Mouse (Mus musculus): ENCODE measurements around the gene Kpna3.
"Not testable (repeated sequence)": the region's sequence is repeated elsewhere in the genome, so short reads cannot be mapped to it uniquely, and the experiment has no call there.

The Kpna3 gene

GRCm38 (mm10) chr14:61394745-61395144 is 44.9 kb downstream of the Kpna3 start:
- DNase-seq (ENCODE audit: low spot score in 2 of 2), result no peak

DNA sequence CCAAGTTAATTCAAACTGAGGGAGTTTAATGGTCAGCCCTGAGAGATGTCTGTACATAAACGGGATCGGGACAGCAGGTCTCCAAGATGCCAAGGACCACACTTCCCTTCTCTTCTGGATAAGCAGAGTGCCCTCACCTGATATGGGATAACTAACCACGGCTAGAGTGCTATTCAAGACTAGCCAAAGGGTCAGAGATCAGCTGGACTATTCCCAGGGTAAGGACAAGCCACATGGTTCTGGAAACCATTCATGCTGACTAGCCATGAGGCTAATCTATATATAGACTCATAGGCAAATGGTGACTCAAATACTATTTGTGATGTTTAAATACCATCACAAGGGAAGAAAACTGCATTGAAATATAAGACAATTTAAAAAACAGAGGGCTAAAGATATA is 49.1 kb downstream of the Kpna3 start:
- DNase-seq (ENCODE audit: low spot score in 2 of 2), result no peak

DNA sequence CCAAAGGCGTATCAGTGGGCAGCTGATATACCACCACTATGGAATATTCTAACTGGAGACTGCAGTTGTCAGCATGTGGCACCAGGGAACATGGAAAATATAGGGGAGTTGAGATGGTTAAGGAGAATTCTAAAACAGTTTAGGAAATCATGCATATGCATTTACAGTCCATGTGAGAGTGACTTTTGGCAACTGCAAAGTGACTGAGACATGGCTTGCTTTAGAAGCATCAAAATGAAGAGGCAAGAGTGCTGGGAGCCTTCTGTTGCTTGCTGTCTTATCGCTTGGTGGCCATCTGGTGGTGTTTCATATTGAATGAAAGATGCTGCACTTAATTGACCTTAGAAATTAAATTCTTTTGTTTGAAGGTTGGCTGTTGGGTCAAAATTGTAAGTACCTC is 72.4 kb downstream of the Kpna3 start:
- DNase-seq (ENCODE audit: low spot score in 2 of 2), result no peak

DNA sequence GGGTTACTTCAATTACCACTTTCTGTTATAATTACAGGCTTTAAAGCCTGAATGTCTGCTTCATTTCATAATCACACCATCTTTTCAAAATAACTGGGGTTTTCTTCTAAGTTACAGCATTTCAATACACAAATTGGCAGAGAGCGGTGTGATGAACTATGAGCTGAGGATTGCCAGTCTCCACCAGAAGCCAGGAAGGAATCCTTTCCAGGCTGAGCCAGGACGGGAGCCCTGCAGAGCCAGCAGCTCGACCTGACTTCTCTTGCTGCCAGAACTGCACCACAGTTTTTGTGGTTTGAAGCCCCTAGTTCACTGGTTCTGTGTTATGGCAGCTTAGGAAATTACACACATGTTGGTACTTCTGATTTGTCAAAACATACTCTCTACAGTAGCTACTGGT is 75.0 kb downstream of the Kpna3 start:
- no peak for DNase-seq (ENCODE audit: low spot score in 2 of 2)

DNA sequence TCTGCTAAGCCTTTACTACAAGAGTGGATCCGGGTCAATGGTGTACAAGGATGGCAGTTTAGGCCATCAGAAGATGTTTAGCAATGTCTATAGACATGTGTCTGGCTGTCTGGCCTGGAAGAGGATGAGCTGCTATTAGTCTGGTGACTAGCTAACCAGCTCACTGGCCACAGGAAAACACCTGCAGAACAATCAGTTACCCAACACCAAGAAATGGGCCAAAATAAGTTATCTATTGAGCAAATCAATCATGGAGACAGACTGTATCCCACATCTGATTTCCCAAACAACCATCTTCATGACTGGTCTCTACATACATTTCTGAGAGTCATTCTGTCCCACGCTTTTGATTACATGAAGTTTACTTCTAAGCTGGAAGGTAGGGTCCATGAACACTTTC is 75.9 kb downstream of the Kpna3 start:
- no peak for DNase-seq (ENCODE audit: low spot score in 2 of 2)

DNA sequence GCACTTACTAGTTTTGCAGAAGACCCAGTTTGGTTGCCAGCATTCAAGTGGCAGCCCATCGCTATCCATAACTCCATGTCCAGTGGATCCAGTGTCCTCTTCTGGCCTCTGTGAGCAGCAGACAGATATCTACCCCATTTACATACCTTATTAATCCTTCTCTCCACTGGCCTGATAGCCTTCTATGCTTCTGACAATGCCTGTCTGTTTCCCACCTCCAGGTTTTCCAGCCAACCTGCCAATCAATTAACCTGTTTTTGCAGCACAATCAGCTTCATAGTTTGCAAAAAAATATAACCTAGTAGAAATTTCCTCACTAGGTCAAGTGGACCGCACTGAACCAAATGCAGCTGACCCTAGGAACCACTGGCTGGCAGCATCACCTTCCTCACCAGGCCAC is 77.4 kb downstream of the Kpna3 start:
- no peak for DNase-seq (ENCODE audit: low spot score in 2 of 2)

DNA sequence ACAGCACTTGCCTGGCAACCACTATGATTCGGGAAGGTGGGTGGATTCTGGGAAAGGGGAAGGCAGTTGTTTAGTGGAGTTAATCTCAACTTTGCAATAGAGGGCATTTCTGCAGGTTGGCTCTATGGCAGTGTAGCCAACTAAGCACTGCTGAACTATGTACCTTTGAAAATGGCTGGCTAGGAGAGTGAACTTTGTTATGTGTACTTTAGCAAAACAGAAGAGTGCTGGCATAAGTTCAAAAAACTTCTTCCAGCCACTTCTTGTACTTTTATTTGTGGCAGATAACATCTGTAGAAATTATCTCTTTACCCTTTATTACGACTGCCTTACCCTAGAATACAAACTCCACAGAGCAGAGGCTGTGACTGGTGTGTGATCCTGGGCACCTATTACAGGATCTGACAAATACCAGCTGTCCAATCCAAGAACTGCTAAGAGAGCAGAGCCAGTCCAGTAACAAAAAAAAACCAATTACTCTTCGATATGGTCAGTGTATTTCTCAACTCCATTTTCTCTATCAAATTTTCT is 78.6 kb downstream of the Kpna3 start:
- no peak for DNase-seq (ENCODE audit: low spot score in 2 of 2)

DNA sequence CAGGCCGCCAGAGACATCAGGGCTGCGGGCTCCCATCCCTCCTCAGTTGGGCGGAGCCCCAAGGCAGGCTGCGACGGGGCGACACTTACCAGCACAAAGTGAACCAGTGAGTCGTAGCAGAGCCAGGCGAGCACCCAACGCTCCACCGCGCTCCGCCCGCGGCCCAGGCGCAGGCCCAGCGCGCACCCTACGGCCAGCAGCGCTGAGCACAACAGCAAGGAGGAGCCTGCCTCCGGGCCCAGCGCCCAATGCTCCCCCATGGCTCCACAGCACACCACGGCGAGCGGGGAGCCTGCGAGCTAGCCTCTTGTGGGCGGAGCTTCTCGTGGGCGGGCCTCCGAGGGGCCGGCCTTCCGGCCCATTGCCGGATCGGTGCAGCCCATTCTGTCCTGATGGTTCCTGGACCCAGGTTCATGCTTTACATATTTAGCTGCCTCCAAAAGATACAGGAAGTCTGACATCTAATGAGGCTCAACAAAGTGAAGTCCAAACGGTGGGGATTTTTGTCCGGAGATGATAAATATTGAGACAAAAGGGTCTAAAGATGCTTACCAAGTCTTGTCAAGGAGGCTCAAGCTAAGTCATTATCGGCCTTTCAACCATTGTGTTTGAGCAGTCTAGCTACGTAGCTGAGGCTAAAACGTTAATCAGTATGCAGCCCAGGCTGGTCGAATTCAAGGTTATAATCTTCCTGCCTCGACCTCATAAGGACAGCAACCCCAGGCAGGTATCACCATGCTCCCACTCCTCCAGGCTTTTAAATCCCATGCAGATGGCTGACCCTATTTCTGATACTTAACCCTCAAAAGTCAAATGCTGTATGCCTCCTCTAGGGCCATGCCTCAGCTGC is 79.3 kb downstream of the Kpna3 start, which contains the start of gene Ebpl:
TSS of gene Ebpl (minus strand) at position 309 of the 850 bp plus-strand sequence.
- peak; percentile 74 to 81 for DNase-seq (ENCODE audit: low spot score in 2 of 2)

DNA sequence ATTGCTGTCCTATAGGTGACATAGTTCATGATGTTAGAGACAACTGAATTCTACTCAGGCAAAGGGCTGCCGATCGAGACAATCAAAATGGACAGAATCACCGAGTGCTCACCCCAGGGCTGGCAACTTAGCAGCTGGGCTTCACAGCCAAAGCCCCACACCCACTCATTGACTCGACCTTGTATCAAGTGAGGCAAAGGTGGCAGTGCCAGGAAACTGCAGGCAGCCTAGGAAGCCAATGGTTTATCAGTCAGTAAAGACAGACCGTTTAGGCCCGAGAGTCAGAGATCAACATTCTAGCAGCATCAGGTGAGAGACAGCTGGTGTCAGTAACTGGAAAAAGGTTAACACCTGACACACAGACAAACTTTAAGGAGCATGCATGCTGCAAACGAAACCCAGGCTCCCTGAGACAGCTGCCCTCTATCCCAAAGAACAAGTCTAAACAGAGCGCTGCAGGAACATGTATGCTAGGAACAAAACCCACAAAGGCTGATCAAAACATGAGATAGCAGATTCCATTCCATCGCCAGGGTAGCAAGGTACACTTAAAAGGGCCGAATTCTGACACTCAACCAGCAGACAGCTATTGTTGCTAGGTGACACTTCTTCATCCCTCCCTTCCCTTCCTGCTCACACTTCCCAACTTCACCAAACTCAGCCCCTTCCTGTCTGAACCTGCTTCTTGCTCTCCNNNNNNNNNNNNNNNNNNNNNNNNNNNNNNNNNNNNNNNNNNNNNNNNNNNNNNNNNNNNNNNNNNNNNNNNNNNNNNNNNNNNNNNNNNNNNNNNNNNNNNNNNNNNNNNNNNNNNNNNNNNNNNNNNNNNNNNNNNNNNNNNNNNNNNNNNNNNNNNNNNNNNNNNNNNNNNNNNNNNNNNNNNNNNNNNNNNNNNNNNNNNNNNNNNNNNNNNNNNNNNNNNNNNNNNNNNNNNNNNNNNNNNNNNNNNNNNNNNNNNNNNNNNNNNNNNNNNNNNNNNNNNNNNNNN is 85.1 kb downstream of the Kpna3 start:
- no peak for DNase-seq (ENCODE audit: low spot score in 2 of 2)

GRCm38 (mm10) chr14:61350808-61351207 is 88.9 kb downstream of the Kpna3 start:
- DNase-seq (ENCODE audit: low spot score in 2 of 2), result no peak

DNA sequence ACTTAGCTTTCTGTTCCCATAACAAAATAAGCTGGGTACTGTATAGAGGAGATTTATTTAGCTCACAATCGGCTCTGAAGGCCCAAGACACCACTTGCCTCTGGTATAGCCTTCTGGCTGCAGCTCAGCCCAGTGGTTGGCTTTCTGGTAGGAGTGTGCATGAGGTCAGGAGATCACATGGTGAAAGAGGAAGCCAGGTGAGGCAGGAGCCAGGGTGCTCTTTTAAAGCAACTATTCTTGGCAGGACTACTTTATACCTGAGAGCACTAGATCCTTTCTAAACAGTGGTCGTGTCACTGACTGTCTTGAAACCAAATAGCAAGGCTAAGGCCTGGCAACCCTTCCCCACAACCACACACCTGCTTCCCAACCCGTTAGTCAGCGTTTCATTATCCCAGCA is 89.8 kb downstream of the Kpna3 start:
- DNase-seq (ENCODE audit: low spot score in 2 of 2), result no peak

GRCm38 (mm10) chr14:61346827-61347698 is 92.6 kb downstream of the Kpna3 start:
- no peak for DNase-seq (ENCODE audit: low spot score in 2 of 2)

GRCm38 (mm10) chr14:61344590-61344989 is 95.1 kb downstream of the Kpna3 start:
- DNase-seq (ENCODE audit: low spot score in 2 of 2), result no peak

DNA sequence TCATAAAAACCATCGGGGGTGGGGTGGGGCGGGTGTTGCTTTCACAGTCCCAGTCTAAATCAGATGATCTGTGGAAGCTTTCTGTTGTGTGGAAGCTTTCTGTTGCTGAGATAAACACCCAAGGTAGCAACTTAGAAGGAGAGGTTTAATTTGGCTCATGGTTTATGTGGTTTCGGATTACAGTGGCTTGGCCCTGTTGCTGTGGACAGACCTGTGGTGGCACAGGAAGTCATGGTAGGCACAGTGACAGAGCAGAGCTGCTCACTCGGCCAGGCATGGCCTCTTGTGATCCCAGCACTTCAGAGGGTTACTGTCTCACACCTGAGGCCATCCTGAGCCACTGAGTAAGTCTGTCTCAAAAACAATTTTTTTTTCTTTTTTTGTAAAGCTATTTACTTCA is 100.3 kb downstream of the Kpna3 start:
- DNase-seq (ENCODE audit: low spot score in 2 of 2), result no peak

DNA sequence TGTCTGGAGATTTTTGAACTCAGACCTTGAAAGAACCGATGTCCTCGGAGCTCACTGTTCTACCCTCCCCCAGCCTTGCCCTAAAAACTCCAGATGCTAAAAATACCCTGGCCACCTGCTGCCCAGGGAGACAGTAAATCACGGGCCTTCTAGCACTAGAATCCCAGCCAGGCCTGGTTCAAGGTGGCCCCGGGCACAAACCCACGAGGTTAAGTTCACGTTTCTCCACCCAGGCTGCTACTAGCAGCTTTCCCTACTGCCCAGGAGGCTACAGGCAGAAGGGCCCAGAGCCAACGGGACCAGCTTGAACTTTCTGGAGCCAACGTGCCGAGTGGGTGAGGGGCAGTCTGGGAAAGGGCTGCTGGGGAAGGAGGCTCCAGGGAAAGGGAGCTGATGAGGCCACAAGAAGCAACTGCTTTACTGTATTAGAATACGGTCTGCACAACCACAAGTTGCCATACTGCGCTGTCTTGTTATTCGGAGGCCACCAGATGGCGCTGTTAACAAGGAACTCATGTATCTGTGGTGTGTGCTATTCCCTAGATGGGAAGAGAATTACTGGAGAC is 108.6 kb downstream of the Kpna3 start:
- peak; percentile 18 to 81 for DNase-seq (ENCODE audit: low spot score in 2 of 2)

DNA sequence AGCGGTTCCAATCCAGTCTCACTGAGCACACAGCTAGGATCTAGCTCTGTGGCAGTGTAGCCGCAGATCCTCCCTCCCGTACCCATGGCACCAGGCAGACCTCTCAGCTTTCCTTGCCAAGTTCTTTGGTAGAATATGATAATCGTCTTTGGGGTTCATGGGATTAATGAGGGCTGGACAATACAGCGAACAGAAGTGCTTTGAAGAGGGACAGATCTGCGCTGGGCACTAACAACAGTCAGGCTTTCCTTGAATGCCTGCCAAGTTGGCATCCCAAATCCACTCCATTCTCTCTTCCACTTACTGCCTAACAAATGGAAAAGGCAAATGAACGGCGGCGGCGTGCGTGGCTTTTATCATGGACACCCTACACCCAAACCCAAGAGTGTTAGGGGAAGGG is 109.1 kb downstream of the Kpna3 start:
- DNase-seq (ENCODE audit: low spot score in 2 of 2), result no peak

GRCm38 (mm10) chr14:61327618-61328450 is 111.8 kb downstream of the Kpna3 start:
- peak; percentile 60 to 69 for DNase-seq (ENCODE audit: low spot score in 2 of 2)

DNA sequence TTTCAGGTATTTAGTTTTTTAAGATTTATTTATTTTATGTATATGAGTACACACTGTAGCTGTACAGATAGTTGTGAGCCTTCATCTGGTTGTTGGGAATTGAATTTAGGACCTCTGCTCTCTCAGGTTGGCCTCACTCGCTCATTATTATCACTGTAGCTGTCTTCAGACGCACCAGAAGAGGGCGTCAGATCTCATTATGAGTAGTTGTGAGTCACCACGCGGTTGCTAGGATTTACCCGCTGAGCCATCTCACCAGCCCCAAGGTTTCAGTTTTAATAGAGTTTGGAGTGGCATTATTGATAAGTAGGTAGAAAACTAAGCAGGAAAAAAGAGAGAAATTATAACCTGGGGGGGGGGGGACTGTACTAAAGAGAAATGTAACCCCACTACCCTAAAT is 112.7 kb downstream of the Kpna3 start:
- DNase-seq (ENCODE audit: low spot score in 2 of 2), result not testable (repeated sequence)

- no peak for DNase-seq (ENCODE audit: low spot score in 2 of 2)
Observed at GRCm38 (mm10) chr14:61322740-61323139, 116.9 kb downstream of the Kpna3 start.

GRCm38 (mm10) chr14:61321200-61321599 is 118.5 kb downstream of the Kpna3 start:
- no peak for DNase-seq (ENCODE audit: low spot score in 2 of 2)

Data from thymus, postnatal 10 days (tissue).